Mouse (Mus musculus) liver, embryonic 13.5 days (tissue): ENCODE data around the gene Rae1. TPM values are rescaled to one million over a fixed set of nuclear protein-coding genes. Genes with fewer than 3 reads are reported as not detected.

ENCODE experiments used
- ATAC-seq: fragments of 200-750 bp; cut with Nextera tagmentation; 2 replicates; pipeline ENCODE4 v1.8.0; 2017; ENCODE audit warnings: low read depth, mild to moderate bottlenecking, moderate number of reproducible peaks, moderate library complexity
- DNase-seq: peaks from one replicate; pipeline ENCODE4 v3.0.0; 2022
- H3K27ac ChIP-seq: fragments of 300-500 bp; sonication (generic); 2 replicates; pipeline ENCODE4 v1.5.1; 2015; ENCODE audit warnings: moderate library complexity, mild to moderate bottlenecking, inconsistent platforms
- H3K27me3 ChIP-seq: fragments of 300-500 bp; sonication (generic); 2 replicates; pipeline ENCODE4 v1.6.1; 2015; ENCODE audit warnings: mild to moderate bottlenecking, inconsistent platforms
- H3K36me3 ChIP-seq: fragments of 300-500 bp; sonication (generic); 2 replicates; pipeline ENCODE4 v1.6.1; 2015; ENCODE audit warnings: mild to moderate bottlenecking, inconsistent platforms
- H3K4me1 ChIP-seq: fragments of 300-500 bp; sonication (generic); replicated peaks from 2 replicates; pipeline ENCODE4 v1.6.1; 2015; ENCODE audit warnings: inconsistent platforms
- H3K4me2 ChIP-seq: fragments of 300-500 bp; sonication (generic); 2 replicates; pipeline ENCODE4 v1.6.1; 2015; ENCODE audit warnings: inconsistent platforms, mild to moderate bottlenecking, moderate library complexity
- H3K4me3 ChIP-seq: fragments of 300-500 bp; sonication (generic); replicated peaks from 2 replicates; pipeline ENCODE4 v1.5.1; 2015; ENCODE audit warnings: mild to moderate bottlenecking, inconsistent platforms
- H3K9ac ChIP-seq: fragments of 300-500 bp; sonication (generic); 2 replicates; pipeline ENCODE4 v1.6.1; 2015; ENCODE audit warnings: mild to moderate bottlenecking, inconsistent platforms
- H3K9me3 ChIP-seq: fragments of 300-500 bp; sonication (generic); replicated peaks from 2 replicates; pipeline ENCODE4 v1.6.1; 2016; ENCODE audit warnings: inconsistent platforms
- WGBS: fragments of 180-500 bp; shearing (Covaris S2); methylation state at CpG from one replicate; pipeline ENCODE4 v1.1.7; 2015; ENCODE audit not compliant: insufficient replicate concordance; 5-methylcytosine and 5-hydroxymethylcytosine counted together
- polyA plus RNA-seq: library from polyadenylated mRNA; unstranded; fragments of >200 nt; fragmentation: Nextera tagmentation; extraction: Ambion mirVana; gene quantifications from 2 replicates; pipeline ENCODE4 v1.2.1, GENCODE M21; 2015

Gene Rae1
- polyA plus RNA-seq, 1 experiment from 2014 or later: 96.8 TPM

DNA sequence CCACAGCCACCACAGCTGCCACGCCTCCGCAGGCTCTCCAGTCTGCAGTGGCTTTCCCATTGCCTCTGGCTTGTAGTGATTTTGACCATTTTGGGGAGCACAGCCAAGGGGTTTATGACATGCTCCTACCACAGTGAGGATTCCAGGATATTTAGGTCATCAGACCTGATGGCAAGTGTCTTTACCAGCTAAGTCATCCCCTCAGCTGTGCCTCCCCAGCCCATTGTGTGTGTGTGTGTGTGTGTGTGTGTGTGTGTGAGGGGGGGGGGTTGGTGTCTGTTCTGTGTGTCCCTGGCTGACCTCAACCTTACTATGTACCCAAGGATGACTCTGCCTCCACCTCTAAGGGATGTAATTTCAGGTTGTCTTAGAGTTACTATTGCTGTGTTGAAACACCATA lies 64.9 kb downstream of the Rae1 start:
- Histone ChIP-seq H3K9ac (no peak overlapping the region), H3K4me2 (no peak overlapping the region), H3K4me3 (no peak overlapping the region), H3K27me3 (no peaks in the 10 kb centered on the region; the same call in 1 of the 2 replicates), H3K4me1 (peaks cover 31% of the 10 kb centered on the region), H3K9me3 (peaks cover 5% of the 10 kb centered on the region; the same call in 1 of the 2 replicates), H3K36me3 (no peaks in the 10 kb centered on the region), H3K27ac (no peak overlapping the region)
- 68% methylated on average over 2 of the region's 2 CpGs for WGBS
- no peak for DNase-seq
- no peak for ATAC-seq

Other genes starting within 250 kb of the Rae1 start
- 2.2 and 2.6 TPM in 2 replicates for gene Bmp7, start 59.8 kb upstream of the Rae1 start, polyA plus RNA-seq
- gene Spo11, start 22.4 kb upstream of the Rae1 start, polyA plus RNA-seq: 0.08 TPM in 1 of 2 replicates, not detected in the other
- gene Rbm38, start 20.4 kb downstream of the Rae1 start, polyA plus RNA-seq: 260 and 311 TPM in 2 replicates
- gene Ctcfl, start 119.4 kb downstream of the Rae1 start, polyA plus RNA-seq: 0.02 and 0.05 TPM in 2 replicates
- gene Pck1, start 152.9 kb downstream of the Rae1 start, polyA plus RNA-seq: 0.22 and 0.24 TPM in 2 replicates
- 0.73 and 0.87 TPM in 2 replicates for gene Zbp1, start 218.8 kb downstream of the Rae1 start, polyA plus RNA-seq